Mouse (Mus musculus) regulatory T cell (primary cell): ENCODE data around the gene Ssbp2.

Experiments
- in situ Hi-C: fragments of 300-600 bp; cut with MboI, MseI; formaldehyde crosslinking; loops from one replicate; pipeline ENCODE4 v1.15.1; 2025; ENCODE audit warnings: high pct_unique_total_duplicates

Ssbp2 gene

GRCm38 (mm10) chr13:91460621-91461284 is 670 bp downstream of the Ssbp2 start:
- in situ Hi-C loops, result no loop called here

- in situ Hi-C loops, result no loop called here
Observed at GRCm38 (mm10) chr13:91461299-91461698, 1.2 kb downstream of the Ssbp2 start.

GRCm38 (mm10) chr13:91461711-91462351 is 1.7 kb downstream of the Ssbp2 start:
- in situ Hi-C loops, result no loop called here

- in situ Hi-C loops, result no loop called here
Observed at GRCm38 (mm10) chr13:91462395-91462794, 2.3 kb downstream of the Ssbp2 start.

DNA sequence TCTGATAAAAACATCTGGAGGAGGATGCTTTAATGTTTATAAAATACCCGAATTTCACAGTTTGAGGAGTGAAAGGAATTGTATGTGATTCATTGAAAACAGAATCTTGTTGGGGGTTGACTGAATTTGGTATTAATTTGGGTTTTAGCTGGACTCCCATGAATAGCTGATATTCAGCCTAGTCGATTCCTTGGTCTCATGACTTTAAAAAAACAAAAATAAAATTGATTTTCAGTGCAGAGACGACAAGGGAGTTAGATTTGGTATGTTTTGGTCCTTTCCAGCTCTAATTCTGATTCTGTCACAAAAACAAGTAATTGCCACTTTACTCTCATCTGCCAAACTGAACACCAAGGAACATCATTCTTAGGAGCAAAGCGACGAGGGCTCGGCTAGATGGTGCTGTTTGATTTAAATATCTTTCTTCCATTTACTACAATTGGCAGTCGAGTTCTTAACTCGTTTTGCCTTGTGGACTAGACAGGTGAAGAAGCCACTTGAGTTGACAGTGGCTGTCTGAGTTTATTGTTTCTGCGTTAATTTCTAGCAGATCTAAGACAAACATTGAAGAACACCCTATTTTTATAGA is 2.9 kb downstream of the Ssbp2 start:
- in situ Hi-C loops, result no loop called here

GRCm38 (mm10) chr13:91465002-91465715 is 5.1 kb downstream of the Ssbp2 start:
- in situ Hi-C loops, result no loop called here

DNA sequence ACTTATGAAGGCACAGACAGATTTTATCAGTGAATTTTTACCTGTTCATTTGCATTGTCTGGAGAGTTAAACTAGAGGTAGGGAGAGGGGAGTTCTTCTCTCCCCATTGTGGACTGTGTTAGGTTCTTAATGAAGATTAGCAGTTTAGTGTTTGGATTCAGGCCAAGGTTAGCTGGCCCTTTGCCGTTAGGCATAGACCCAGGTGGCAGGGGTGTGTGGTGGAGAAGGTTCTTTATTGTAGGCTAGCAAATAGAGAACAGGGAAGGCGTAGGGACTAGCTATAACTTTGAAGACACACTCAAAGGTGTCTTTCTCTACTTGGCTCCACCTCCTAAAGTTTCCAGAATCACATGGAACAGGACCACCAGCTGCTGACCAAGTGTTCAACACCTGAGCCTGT is 11.5 kb downstream of the Ssbp2 start:
- in situ Hi-C loops, result loop anchor here (5.0 to 10.0 kb wide), 2 partner anchors 161 to 233 kb away; no protein-coding TSS in a partner anchor

DNA sequence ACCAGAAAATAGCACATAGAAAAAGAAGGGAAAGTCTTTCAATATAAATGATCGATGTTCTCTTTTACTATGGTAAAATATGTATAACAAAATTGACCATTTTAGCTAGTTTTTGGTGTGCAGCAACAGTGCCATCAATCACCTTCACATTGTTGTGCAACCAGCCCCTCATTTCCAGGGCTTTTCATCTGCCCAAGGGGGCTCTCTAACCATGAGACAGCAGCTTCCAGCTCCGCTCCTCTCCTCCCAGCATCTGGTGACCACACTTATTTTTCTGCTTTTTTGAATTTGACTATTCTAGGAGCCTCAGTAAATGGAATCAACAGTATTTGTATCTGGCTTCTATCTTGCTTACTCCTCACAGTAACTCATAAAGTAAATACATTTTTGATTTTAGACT is 11.9 kb downstream of the Ssbp2 start:
- in situ Hi-C loops, result loop anchor here (5.0 to 10.0 kb wide), 2 partner anchors 160 to 233 kb away; no protein-coding TSS in a partner anchor

DNA sequence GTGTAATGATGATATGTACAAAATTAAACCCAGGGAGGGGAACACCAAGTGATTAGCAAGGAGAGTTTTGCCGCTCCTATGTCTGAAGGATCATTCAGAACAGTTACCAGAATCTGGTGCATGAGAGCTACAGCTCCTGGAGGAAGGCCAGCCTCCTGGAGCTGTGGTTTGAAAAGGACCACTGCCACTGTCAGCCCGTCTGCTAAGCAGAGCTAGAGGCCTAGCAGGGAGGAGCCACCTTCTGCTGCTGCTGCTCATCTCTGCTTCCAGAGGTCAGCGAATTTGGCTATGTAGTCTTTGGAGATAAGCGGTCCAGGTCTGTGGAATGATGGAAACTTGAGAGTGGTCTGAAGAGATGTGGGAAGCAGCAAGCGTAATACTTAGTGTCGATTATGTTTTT is 13.4 kb downstream of the Ssbp2 start:
- in situ Hi-C loops, result loop anchor here (5.0 to 10.0 kb wide), 2 partner anchors 159 to 231 kb away; no protein-coding TSS in a partner anchor

GRCm38 (mm10) chr13:91474027-91474426 is 13.9 kb downstream of the Ssbp2 start:
- in situ Hi-C loops, result loop anchor here (5.0 to 10.0 kb wide), 2 partner anchors 158 to 231 kb away; no protein-coding TSS in a partner anchor

GRCm38 (mm10) chr13:91475888-91476287 is 15.8 kb downstream of the Ssbp2 start:
- in situ Hi-C loops, result loop anchor here (10.0 kb wide), 1 partner anchor 229 kb away; no protein-coding TSS in a partner anchor

GRCm38 (mm10) chr13:91476596-91477100 is 16.6 kb downstream of the Ssbp2 start:
- in situ Hi-C loops, result loop anchor here (10.0 kb wide), 1 partner anchor 228 kb away; no protein-coding TSS in a partner anchor

DNA sequence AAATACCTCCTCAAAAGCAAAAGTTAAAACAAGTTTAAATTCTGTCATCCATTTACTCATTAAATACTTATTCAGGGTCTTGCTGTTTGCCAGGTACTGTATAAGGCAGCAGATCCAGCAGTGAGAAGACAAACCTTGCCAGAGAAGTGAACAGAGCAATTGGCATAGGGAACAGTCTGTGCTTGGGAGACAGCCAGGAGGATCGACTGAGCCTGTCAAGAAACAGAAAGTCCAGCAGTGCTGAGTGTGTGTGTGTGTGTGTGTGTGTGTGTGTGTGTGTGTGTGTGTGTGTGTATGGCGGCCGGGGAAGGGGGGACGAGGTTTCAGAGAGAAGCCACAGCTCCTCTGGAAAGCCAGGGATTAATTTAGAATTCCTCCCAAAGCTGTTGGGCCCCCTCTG is 17.9 kb downstream of the Ssbp2 start:
- in situ Hi-C loops, result loop anchor here (10.0 kb wide), 1 partner anchor 227 kb away; no protein-coding TSS in a partner anchor

GRCm38 (mm10) chr13:91484303-91484702 is 24.2 kb downstream of the Ssbp2 start:
- in situ Hi-C loops, result no loop called here

- in situ Hi-C loops, result no loop called here
Observed at GRCm38 (mm10) chr13:91492133-91492532, 32.0 kb downstream of the Ssbp2 start.

- in situ Hi-C loops, result no loop called here
Observed at GRCm38 (mm10) chr13:91497055-91497454, 37.0 kb downstream of the Ssbp2 start.

DNA sequence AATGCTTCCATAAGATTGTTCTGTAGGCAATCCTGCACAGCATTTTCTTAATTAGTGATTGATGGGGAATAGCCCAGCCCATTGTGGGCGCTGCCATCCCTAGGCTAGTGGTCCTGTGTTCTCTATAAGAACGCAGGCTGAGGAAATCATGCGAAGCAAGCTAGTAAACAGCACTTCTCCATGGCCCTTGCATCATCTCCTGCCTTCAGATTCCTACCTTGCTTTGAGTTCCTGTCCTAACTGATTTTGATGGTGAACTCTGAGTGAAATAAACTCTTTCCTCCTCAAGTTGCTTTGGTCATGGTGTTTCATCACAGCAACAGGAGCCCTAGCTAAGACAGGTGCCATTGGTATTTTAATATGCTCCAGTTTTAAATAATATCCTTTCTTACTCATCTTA is 41.7 kb downstream of the Ssbp2 start:
- in situ Hi-C loops, result no loop called here

- in situ Hi-C loops, result no loop called here
Observed at GRCm38 (mm10) chr13:91502642-91503373, 42.7 kb downstream of the Ssbp2 start.

GRCm38 (mm10) chr13:91508991-91509390 is 48.9 kb downstream of the Ssbp2 start:
- in situ Hi-C loops, result no loop called here

DNA sequence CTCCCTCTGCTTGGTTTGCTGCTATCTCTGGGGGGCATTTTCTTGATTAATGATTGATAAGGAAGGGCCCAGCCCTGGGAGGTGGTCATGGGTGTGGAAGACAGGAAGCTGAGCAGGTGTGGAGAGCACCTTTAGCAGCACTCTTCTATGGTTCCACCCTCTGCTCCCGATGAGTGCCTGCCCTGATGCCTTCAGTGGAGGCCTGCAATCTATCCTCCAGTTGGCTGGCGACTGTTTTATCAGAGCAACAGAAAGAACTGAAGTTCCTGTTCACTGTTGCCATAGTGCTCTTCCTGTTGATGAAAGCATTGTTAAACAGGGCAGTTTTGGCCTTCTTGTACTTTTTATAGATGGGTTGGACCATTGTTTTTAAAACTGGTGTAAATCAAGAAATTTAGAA is 49.4 kb downstream of the Ssbp2 start:
- in situ Hi-C loops, result no loop called here

DNA sequence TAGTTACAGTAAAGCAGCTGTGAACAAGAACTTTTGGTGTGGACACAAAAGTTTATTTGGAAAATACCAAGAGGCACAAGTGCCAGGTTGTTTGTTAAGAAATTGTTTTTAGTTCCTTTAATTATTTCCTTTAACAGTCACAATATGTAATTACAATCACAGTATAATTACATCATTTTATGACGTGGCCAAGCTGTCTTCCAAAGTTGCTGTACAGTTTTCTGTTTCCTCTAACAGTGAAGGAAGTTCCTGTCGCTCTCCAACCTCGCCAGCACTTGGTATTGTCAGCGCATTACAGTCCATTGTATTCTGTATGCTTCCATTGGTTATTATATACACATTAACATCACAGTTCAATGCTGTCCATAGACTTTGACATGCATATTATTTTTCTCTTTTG is 54.9 kb downstream of the Ssbp2 start:
- in situ Hi-C loops, result no loop called here
